Mouse (Mus musculus) lung, adult 2 months (tissue): ENCODE results near the gene Nln.

Experiments used
- CTCF ChIP-seq: fragments of 200-500 bp; IDR thresholded peaks from 2 replicates; pipeline ENCODE4 v1.5.1; 2011; ENCODE audit warnings: mild to moderate bottlenecking, low read length, control low read depth; ENCODE audit not compliant: insufficient read depth
- POLR2A ChIP-seq: fragments of 200-500 bp; IDR thresholded peaks from 2 replicates; pipeline ENCODE4 v1.6.1; 2011; ENCODE audit warnings: low read depth, mild to moderate bottlenecking, control low read depth, low read length, borderline replicate concordance; ENCODE audit errors: extremely low read depth

GRCm38 (mm10) chr13:104040950-104041349, 68.5 kb downstream of the Nln start:
- TF ChIP-seq CTCF (no peak), POLR2A (no peak)
